Mouse (Mus musculus) macrophage (primary cell): ENCODE data around the gene Akap11. TPM values are rescaled to one million over a fixed set of nuclear protein-coding genes. Genes with fewer than 3 reads are reported as not detected.
"Not testable (repeated sequence)": the region's sequence is repeated elsewhere in the genome, so short reads cannot be mapped to it uniquely, and the experiment has no call there.

Experiments used
- H3K27ac ChIP-seq: fragments of 350-480 bp; formaldehyde crosslinking; 2 replicates; pipeline ENCODE4 v1.9.0; 2021
- H3K36me3 ChIP-seq: fragments of 350-480 bp; formaldehyde crosslinking; 2 replicates; pipeline ENCODE4 v1.9.0; 2021; ENCODE audit errors: inconsistent target
- H3K4me3 ChIP-seq: fragments of 350-480 bp; formaldehyde crosslinking; 2 replicates; pipeline ENCODE4 v1.9.0; 2021; ENCODE audit errors: inconsistent target
- H3K79me2 ChIP-seq: fragments of 350-480 bp; formaldehyde crosslinking; 2 replicates; pipeline ENCODE4 v1.9.0; 2021; ENCODE audit errors: inconsistent target
- WGBS: methylation state at CpG from one replicate; pipeline ENCODE4 v1.1.7; 2026; ENCODE audit warnings: inconsistent platforms; ENCODE audit not compliant: missing documents; 5-methylcytosine and 5-hydroxymethylcytosine counted together
- polyA plus RNA-seq: library from polyadenylated mRNA; stranded (reverse); fragments of 250-400 nt; gene quantifications from 3 replicates; pipeline ENCODE4 v1.2.4, GENCODE M21; 2018; ENCODE audit warnings: inconsistent platforms
- total RNA-seq, 78 experiments: library from RNA; depleted of rRNA; stranded (reverse); fragments of 250-400 nt; gene quantifications; 1 replicate in 9 of 78; 2 replicates in 24 of 78; 3 replicates in 43 of 78; 4 replicates in 2 of 78; pipeline ENCODE4 v1.2.4; 2018; ENCODE audit warnings: inconsistent platforms in 56 of 78

Gene Akap11
- total RNA-seq (2018; cell fraction: chromatin; rRNA removed): 10 to 100 TPM; 15.2 to 77.5 (median 39.1) TPM
- 10 to 100 TPM; 10.6 to 33.4 (median 21.2) TPM for total RNA-seq (2018; cell fraction: cytosol; rRNA removed)
- total RNA-seq (2018; cell fraction: nucleus; rRNA removed): 10 to 100 TPM; 19.1 to 54.7 (median 28.3) TPM
- 15.7 to 19.5 TPM (median 15.8 TPM) in 3 replicates for polyA plus RNA-seq

DNA sequence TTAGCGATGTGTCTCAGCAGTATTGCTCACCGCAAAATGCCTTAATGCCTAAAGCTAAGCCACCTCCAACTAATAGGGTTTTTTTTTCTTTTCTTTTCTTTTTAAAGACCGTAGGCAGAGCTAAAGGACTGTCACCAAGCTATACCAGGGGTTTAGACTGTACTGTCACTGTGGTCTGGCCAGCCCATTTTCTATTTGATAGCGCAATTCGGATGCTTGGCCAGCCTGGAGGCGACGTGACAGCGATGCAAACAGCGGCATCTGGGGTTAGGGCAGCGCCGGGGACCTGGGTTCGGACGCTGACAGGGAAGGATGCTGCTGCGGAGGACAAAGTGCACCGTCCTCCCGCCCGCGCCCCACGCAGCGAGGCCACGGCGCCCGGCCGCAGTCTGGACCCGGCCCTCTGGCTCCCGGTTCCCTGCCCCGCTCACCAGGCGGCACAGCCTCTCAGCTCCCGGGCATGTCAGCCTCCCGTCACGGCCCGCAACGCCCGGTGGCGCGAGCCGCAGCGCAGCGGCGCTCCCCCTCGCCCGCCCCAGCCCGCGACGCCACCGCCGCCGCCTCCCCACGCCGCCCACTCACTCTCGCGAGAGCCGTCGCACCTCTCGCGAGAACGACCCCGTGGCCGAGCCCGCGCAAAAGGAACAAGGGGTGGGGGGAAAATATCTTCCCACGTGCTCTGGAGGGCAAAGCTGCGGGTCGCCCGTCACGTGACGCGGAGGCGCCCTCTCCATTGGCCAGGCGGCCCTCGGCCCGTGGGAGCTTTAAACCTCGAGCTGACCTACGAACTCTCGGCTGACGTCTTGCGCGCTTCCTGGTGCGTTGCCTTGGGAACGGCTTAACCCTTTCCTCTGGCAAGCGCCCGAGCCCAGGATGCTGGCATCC lies at the start of gene Akap11:
Gene Akap11 (minus strand): TSS at position 528 of the 885 bp plus-strand sequence.
- H3K27ac ChIP-seq: peak within 1 kb of the TSS; percentile 34
- under 1% methylated on average over 58 of the region's 82 CpGs for WGBS

DNA sequence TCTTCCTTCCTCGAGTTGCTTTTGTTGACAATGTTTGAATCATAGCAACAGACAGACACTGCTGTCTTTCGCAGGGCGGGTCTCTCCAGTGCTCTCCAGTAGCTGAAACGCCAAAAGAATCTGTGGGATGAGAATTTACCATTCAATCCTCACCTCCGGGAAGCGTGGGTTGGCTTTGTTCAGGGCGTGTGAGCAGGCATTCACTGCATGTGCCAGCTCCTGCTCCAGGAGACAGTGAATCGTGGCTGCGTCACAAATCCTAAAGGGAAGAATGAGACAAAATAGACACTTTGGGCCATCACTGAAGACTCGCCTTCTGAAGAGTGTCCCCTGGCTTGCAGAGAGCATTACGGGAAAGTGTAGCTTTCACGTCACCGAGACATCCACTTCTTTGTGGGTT lies 47.6 kb upstream of the Akap11 start:
- Histone ChIP-seq H3K79me2 (no peaks in the 10 kb centered on the region), H3K4me3 (no peak overlapping the region), H3K36me3 (no peaks in the 10 kb centered on the region), H3K27ac (no peak overlapping the region)
- 94% methylated on average over 13 of the region's 13 CpGs for WGBS

More for the DNA sequence above, at the start of gene Akap11:
- H3K79me2 ChIP-seq: peaks cover 47% of the 10 kb centered on the region
- peak within 1 kb of the TSS; percentile 79 for H3K4me3 ChIP-seq
- H3K36me3 ChIP-seq: no peaks in the 10 kb centered on the region

DNA sequence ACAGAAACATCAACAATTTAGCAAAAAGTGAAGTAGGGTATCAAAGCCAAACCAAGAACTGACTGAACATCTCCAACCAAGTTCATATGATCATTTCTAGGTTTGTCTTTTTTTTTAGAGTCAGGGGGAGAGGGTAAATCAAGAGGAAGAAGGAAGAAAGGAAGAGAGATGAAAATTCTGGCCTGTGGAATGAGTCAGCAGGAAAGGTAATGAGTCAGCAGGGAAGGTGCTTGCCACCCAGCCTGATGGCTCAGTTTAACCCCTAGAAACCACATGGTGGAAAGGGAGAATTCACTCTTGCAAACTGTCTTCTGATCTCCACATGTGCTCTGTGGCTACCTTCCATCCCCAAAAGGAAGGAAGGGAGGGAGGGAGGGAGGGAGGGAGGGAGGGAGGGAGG lies 46.6 kb upstream of the Akap11 start:
- Histone ChIP-seq H3K36me3 (no peaks in the 10 kb centered on the region), H3K4me3 (no peak overlapping the region), H3K79me2 (no peaks in the 10 kb centered on the region), H3K27ac (no peak overlapping the region)

DNA sequence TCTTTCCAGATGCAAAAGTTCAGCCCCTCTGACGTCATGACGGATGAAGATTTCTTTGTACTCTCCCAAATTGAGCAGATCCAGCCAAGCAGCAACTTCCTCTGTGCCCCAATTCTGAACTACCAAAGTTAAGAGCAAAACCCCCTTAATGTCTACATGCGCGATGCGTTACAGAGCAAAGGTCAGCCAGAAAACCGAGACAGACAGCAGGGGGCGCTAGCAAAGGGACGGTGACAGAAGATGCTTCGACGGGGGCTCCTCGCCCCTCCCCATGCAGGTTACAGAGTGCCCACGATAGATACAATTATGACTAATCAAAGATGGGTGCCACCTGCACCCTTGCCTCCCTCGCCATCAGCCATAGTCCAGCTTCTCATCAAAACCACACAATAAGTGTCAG lies 39.3 kb upstream of the Akap11 start:
- 91% methylated on average over 13 of the region's 13 CpGs for WGBS
- H3K79me2 ChIP-seq: no peaks in the 10 kb centered on the region
- H3K27ac ChIP-seq: no peak overlapping the region
- no peak overlapping the region for H3K4me3 ChIP-seq
- no peaks in the 10 kb centered on the region for H3K36me3 ChIP-seq

DNA sequence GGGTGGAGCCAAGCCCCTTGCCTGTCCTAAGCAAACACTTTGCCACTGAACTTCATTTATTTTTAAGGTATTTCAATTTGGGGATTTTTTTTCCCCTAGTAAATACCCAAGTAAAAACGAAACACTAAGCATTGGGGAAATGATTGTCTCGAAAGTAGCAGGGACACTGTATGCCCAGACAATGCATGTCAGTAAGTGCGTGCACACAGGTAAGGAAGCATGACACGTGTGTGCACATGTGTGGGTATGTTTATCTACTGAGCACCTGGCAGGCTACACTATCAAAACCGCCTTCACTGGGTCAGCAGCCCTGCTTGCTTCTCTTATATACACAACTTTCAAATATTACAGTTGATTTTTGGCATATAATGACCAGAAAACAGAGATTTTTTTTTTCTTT lies 31.8 kb upstream of the Akap11 start:
- Histone ChIP-seq H3K36me3 (0 out of 2 replicates have a peak, but pooled peaks cover 4% of the 10 kb centered on the region), H3K27ac (no peak overlapping the region), H3K79me2 (no peaks in the 10 kb centered on the region), H3K4me3 (no peak overlapping the region)
- WGBS: 91% methylated on average over 5 of the region's 5 CpGs

DNA sequence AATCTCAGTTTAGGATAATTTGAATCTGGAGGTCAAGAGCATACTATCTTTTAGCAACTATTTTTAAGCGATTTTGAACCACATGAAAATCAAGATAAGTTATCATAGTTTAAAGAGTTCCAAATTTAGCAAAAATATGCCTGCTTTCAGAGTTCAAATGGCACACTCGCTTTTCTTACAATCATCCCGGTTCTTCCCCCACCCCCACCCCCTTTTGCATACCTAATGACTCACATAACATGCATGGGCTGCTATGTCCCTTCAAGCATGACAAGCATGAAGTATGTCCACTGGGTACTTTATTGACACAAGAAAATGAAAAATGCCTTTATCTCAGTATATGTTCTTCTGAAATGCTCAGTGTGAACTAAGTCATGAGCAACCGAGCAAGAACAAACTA lies 29.8 kb upstream of the Akap11 start:
- Histone ChIP-seq H3K36me3 (0 out of 2 replicates have a peak, but pooled peaks cover 4% of the 10 kb centered on the region), H3K4me3 (no peak overlapping the region), H3K79me2 (no peaks in the 10 kb centered on the region), H3K27ac (no peak overlapping the region)
- 86% methylated on average over 4 of the region's 4 CpGs for WGBS

DNA sequence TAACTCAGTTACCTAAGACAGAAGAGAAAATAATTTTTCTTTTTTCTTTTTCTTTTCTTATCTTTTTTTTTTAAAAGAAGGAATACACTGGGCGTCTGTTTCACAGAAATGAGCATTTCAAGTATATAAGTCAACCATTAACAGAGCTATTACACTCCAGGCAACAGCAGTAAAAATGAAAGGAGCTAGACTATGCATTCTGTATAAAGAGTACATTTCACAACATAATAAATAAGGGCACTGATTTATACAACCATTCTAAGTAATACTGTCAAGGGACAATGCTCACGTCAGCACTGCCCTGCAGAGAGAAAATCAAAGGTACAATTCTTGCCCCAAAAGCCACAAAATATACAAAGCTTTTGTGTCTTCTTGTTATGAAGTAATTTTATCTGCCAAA lies 27.7 kb upstream of the Akap11 start:
- Histone ChIP-seq H3K79me2 (no peaks in the 10 kb centered on the region), H3K4me3 (no peak overlapping the region), H3K36me3 (0 out of 2 replicates have a peak, but pooled peaks cover under 1% of the 10 kb centered on the region), H3K27ac (no peak overlapping the region)
- 85% methylated on average over 2 of the region's 2 CpGs for WGBS

DNA sequence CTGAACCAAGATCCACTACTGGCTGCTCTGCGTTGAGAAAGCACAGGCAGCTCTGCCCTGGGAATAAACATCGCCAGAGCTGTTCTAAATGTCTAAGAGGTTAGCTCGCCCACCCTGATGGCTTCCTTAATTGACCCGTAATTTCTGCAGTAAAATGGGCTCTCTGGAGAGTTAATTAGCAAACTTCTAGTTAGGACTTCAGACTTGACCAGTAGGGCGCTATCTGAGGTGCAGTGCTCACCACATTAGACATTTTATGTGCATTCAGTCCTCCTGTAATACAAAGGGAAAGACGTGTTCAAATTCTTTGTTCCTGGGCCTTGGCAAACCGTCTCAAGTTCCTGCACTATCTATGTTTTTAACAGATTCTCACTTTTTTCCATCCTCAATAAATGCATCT lies 26.6 kb upstream of the Akap11 start:
- Histone ChIP-seq H3K27ac (no peak overlapping the region), H3K4me3 (no peak overlapping the region), H3K36me3 (no peaks in the 10 kb centered on the region), H3K79me2 (no peaks in the 10 kb centered on the region)
- 96% methylated on average over 6 of the region's 7 CpGs for WGBS

DNA sequence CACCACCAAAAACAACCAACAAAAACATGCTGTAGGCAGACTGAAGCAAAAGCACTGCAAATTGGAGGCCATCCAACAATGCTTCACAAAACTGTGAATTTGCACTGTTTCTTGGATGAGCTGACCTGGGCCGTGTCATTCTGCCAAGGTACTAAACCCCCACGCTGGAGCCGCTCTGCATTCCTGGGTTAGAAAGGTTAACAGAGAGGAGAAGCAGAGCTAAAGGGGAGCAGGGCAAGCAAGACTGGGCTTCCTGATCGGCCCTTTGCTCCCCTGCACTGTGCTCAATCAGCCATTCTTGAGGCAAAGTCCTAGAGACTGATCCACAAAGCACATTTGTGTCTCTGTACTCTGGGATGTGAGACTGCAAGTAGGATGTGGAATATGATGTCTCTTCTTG lies 25.5 kb upstream of the Akap11 start:
- H3K27ac ChIP-seq: no peak overlapping the region
- H3K4me3 ChIP-seq: no peak overlapping the region
- no peaks in the 10 kb centered on the region for H3K36me3 ChIP-seq
- H3K79me2 ChIP-seq: no peaks in the 10 kb centered on the region
- 94% methylated on average over 4 of the region's 4 CpGs for WGBS

DNA sequence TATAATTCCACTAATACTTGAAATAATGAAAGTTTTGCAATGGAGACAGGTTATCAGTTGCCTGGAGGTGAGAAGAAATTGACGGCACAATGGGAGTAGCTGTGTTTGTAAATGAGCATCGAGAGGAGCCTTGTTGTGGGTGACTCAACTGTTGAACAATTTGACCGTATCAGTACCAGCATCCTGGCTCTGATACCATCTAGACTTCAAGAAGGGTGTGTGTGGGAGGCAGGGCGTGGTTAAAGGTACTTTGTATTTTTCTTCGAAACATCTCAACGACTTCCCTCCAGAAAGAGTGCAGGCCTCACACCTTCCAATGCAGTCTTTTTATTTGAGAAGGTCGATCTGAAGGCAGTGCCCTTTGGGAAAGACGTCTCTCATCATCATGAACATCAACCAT lies 22.4 kb upstream of the Akap11 start:
- 91% methylated on average over 8 of the region's 8 CpGs for WGBS
- Histone ChIP-seq H3K36me3 (no peaks in the 10 kb centered on the region), H3K4me3 (no peak overlapping the region), H3K79me2 (no peaks in the 10 kb centered on the region), H3K27ac (no peak overlapping the region)

DNA sequence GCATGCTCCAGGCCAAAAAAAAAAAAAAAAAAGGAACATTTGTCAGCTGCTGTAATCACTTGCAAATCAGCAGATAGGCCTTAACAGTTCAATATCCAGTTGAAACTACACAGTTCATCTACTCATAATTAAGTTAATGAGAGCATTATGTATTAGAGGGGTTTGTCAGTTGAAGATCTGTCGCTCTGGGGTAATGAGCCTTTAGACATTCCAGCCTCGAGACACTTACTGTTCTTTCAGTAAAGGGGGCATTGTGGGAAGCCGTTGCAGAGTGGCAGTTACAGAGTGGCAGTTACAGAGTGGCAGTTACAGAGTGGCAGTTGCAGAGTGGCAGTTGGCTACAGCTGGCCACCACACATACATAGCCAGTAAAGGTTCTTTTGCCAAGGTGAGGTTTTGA lies 18.2 kb upstream of the Akap11 start:
- H3K36me3 ChIP-seq, H3K27ac ChIP-seq, H3K79me2 ChIP-seq, H3K4me3 ChIP-seq: not testable (repeated sequence)
- WGBS: 80% methylated on average over 1 of the region's 3 CpGs

DNA sequence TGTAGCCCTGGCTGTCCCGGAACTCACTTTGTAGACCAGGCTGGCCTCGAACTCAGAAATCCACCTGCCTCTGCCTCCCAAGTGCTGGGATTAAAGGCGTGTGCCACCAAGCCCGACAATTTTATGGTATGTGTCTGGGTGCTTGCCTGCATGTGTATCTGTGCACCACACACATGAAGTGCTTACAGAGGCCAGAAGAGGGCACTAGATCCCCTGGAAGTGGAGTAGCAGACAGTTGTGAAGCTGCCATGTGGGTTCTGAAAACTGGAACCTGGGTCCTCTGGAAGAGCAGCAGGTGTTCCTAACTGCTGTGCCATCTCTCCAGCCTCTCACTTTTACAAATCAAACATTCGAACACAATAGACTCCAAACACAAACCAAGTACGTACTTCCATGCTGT lies 17.1 kb upstream of the Akap11 start:
- WGBS: 94% methylated on average over 3 of the region's 6 CpGs

DNA sequence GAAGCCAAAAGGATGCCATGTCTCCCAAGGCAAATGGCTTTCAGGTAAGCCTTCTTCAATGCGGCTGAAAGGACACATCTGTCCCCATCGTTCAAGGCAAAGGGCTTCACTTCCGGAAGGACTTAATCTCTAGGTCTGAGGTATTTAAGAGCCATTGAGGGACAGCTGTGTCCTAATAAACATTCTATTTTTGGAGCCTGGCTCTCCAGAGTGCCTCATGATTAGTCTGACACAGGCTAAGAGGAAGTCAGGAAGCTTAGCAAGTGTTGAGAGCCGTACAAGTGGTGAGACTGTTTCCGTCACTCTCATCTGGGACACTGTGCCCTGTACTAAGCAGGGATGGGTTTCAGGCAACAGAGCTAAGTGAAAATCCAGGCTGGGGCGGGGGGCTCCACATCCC lies 12.2 kb upstream of the Akap11 start:
- no peaks in the 10 kb centered on the region for H3K36me3 ChIP-seq
- H3K79me2 ChIP-seq: no peaks in the 10 kb centered on the region
- H3K27ac ChIP-seq: peak overlapping the region; percentile 70
- no peak overlapping the region for H3K4me3 ChIP-seq
- 13% methylated on average over 6 of the region's 6 CpGs for WGBS

More for the DNA sequence above, 17.1 kb upstream of the Akap11 start:
- H3K79me2 ChIP-seq: no peaks in the 10 kb centered on the region
- H3K36me3 ChIP-seq: no peaks in the 10 kb centered on the region
- no peak overlapping the region for H3K27ac ChIP-seq
- H3K4me3 ChIP-seq: no peak overlapping the region

DNA sequence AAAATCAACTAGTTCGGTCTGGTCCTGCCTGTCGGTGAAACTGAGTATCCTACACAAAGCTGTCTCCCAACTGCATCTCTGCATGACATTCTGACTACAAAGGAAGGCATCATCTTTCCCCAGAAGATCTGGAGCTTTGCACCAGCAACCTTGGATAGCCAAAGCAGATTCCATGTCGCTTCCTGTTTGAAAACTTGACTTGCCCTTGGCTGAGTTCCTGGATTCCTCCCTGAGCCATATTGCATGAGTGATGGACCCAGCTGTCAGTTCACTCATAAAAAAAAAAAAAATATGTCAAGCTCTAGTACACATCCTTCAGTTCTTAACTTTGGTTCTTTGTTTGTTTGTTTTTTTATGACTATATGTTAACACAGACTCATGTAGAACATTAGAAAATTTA lies 4.7 kb upstream of the Akap11 start:
- 94% methylated on average over 3 of the region's 3 CpGs for WGBS
- Histone ChIP-seq H3K79me2 (no peaks in the 10 kb centered on the region), H3K4me3 (no peak overlapping the region), H3K27ac (no peak overlapping the region), H3K36me3 (no peaks in the 10 kb centered on the region)

DNA sequence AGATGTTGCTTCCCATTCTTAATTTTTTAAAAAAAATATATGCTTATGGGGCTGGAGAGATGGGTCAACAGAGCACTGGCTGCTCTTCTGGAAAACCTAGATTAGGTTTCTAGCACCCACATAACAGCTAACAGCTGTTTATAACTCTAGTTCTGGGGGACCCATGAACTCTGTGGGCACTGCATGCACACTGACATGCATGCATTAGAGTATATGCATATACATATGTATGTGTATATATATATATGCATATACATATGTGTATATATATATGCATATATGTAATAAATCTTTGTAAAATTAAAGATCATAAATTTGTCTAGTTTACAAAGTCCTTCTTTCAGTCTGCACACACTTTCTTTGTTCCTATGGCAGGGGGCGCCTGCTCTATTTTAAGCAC lies 3.2 kb upstream of the Akap11 start:
- no peaks in the 10 kb centered on the region for H3K36me3 ChIP-seq
- 93% methylated on average over 1 of the region's 1 CpGs for WGBS

More for the DNA sequence above, 3.2 kb upstream of the Akap11 start:
- no peak overlapping the region for H3K4me3 ChIP-seq
- H3K79me2 ChIP-seq: peaks cover 14% of the 10 kb centered on the region; the same call in 1 of the 2 replicates
- no peak overlapping the region for H3K27ac ChIP-seq
